Mouse (Mus musculus): ENCODE results near the gene Man1c1. TPM values are rescaled to one million over a fixed set of nuclear protein-coding genes. Genes with fewer than 3 reads are reported as not detected.
A peak's percentile ranks its signal among the peaks of the same experiment; 100 is the strongest.

Gene Man1c1
- total RNA-seq, 4 experiments from 2014 or later = 34.6 to 40.0 (median 38.4) TPM

GRCm38 (mm10) chr4:134557626-134558249, 146.4 kb downstream of the Man1c1 start:
- no peak for DNase-seq (ENCODE audit: low spot score in 2 of 2)

GRCm38 (mm10) chr4:134555956-134556580, 148.0 kb downstream of the Man1c1 start:
- DNase-seq (ENCODE audit: low spot score in 2 of 2) = no peak

- DNase-seq (ENCODE audit: low spot score in 2 of 2) = no peak
Measured at GRCm38 (mm10) chr4:134553631-134554030, 150.5 kb downstream of the Man1c1 start.

GRCm38 (mm10) chr4:134551494-134552316, 152.4 kb downstream of the Man1c1 start, which contains the start of gene Selenon:
Gene Selenon, minus strand, starts transcription at chr4:134552166.
- DNase-seq (ENCODE audit: low spot score in 2 of 2) = no peak

GRCm38 (mm10) chr4:134549899-134550298, 154.2 kb downstream of the Man1c1 start:
- DNase-seq (ENCODE audit: low spot score in 2 of 2) = no peak

- DNase-seq (ENCODE audit: low spot score in 2 of 2) = no peak
Measured at GRCm38 (mm10) chr4:134548169-134548938, 155.7 kb downstream of the Man1c1 start.

GRCm38 (mm10) chr4:134546814-134547705, 157.0 kb downstream of the Man1c1 start:
- DNase-seq (ENCODE audit: low spot score in 2 of 2) = no peak

GRCm38 (mm10) chr4:134543261-134543660, 160.8 kb downstream of the Man1c1 start:
- peak; percentile 77 to 98 for DNase-seq (ENCODE audit: low spot score in 2 of 2)

GRCm38 (mm10) chr4:134542726-134543125, 161.4 kb downstream of the Man1c1 start:
- DNase-seq (ENCODE audit: low spot score in 2 of 2) = no peak

- no peak for DNase-seq (ENCODE audit: low spot score in 2 of 2)
Measured at GRCm38 (mm10) chr4:134538997-134539580, 165.0 kb downstream of the Man1c1 start.

GRCm38 (mm10) chr4:134535787-134536151, 168.3 kb downstream of the Man1c1 start:
- DNase-seq (ENCODE audit: low spot score in 2 of 2) = peak in 1 of 2 experiments; percentile 72

- DNase-seq (ENCODE audit: low spot score in 2 of 2) = peak; percentile 85 to 97
Measured at GRCm38 (mm10) chr4:134534932-134535786, 168.9 kb downstream of the Man1c1 start, which contains the start of gene Mtfr1l. Gene Mtfr1l, minus strand, starts transcription at chr4:134535387.

GRCm38 (mm10) chr4:134534124-134534886, 169.8 kb downstream of the Man1c1 start:
- no peak for DNase-seq (ENCODE audit: low spot score in 2 of 2)

GRCm38 (mm10) chr4:134533421-134533820, 170.7 kb downstream of the Man1c1 start:
- DNase-seq (ENCODE audit: low spot score in 2 of 2) = no peak

GRCm38 (mm10) chr4:134532928-134533327, 171.2 kb downstream of the Man1c1 start:
- DNase-seq (ENCODE audit: low spot score in 2 of 2) = no peak

GRCm38 (mm10) chr4:134526220-134526619, 177.9 kb downstream of the Man1c1 start:
- no peak for DNase-seq (ENCODE audit: low spot score in 2 of 2)

GRCm38 (mm10) chr4:134525806-134526205, 178.3 kb downstream of the Man1c1 start:
- DNase-seq (ENCODE audit: low spot score in 2 of 2) = no peak

GRCm38 (mm10) chr4:134523447-134523846, 180.6 kb downstream of the Man1c1 start:
- no peak for DNase-seq (ENCODE audit: low spot score in 2 of 2)

All from left cerebral cortex, adult 8-10 months (tissue).